In the genomic region with DNA sequence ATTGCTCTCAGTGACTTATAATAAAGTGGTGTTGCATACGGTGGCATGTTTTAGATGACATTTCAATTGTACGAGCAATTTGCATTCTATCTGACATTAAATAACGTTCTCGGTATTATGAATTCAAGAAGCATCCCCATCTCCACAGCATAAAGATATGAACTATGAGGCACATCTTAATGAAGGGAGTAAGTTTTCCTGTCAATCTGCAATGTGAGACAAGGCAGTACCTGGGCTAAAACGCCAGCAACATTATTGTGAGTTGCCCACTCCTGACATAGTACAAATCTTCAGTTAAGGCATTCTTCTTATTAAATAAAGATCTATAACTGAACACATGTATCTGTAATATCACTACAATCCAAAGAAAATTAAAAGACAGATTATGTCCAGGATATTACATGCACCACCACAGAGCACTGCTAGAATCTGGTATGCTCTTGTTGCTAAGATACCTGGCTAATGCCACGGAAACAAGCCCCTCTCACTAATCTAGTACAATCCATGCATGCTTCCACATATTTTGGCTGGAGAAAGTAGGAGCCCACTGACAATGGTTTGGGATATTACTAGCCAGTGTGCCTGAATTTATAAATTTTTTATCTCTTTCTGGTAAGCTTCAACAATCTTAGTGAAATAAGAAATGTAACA, we compare ENCODE assay signal across 35 mouse cellular contexts.
DNase-seq lines count a peak whose midpoint lies in the region; ATAC-seq lines count a peak whose summit lies in the region.
"Had no signal": no experiment of that assay in that cellular context is flagged by ENCODE, and none has a peak within 500 bp of the region (broad histone marks: within the 10 kb centered on the region; RNA-seq: fewer than 3 reads in every experiment).

No protein-coding gene starts in this region.

- no peak overlapping the region for H3K9ac ChIP-seq in hindbrain, embryonic 13.5 days
- no peak overlapping the region for H3K9ac ChIP-seq in hindbrain, embryonic 11.5 days (ENCODE audit: low read depth, low read length)
- H3K9ac ChIP-seq in neural tube, embryonic 15.5 days (replicated peaks): no peak overlapping the region
- H3K9ac ChIP-seq in forebrain, embryonic 15.5 days (replicated peaks): no peak overlapping the region
- H3K9ac ChIP-seq in midbrain, embryonic 16.5 days (ENCODE audit: low read depth, low read length): no peak overlapping the region
- H3K9ac ChIP-seq: embryonic facial prominence, embryonic 12.5 days; heart, embryonic 15.5 days; hindbrain, embryonic 15.5 days; intestine, embryonic 15.5 days; limb, embryonic 12.5 days; liver, embryonic 15.5 days; lung, embryonic 14.5 days; neural tube, embryonic 13.5 days had no signal

- 0 out of 2 replicates have a peak, but pooled peaks have one; percentile 24 for ATAC-seq in hindbrain, embryonic 13.5 days (ENCODE audit: low FRiP score)
- no peak for ATAC-seq in hindbrain, embryonic 11.5 days (ENCODE audit: low FRiP score)
- ATAC-seq in neural tube, embryonic 15.5 days (ENCODE audit: low FRiP score): peak; percentile 79
- ATAC-seq in forebrain, embryonic 15.5 days (replicated peaks): peak; percentile 73
- ATAC-seq in midbrain, embryonic 16.5 days: peak; percentile 93
- ATAC-seq: activated CD4-positive, CD25-positive, alpha-beta regulatory T cell, adult 4 months; CD4-positive, CD25-positive, alpha-beta regulatory T cell, adult 4 months; intestine, embryonic 15.5 days had no signal

- H3K9me3 ChIP-seq in hindbrain, embryonic 13.5 days: no peaks in the 10 kb centered on the region
- no peaks in the 10 kb centered on the region for H3K9me3 ChIP-seq in hindbrain, embryonic 11.5 days (ENCODE audit: control insufficient read depth, low read length)
- H3K9me3 ChIP-seq in neural tube, embryonic 15.5 days (replicated peaks): no peaks in the 10 kb centered on the region
- no peaks in the 10 kb centered on the region for H3K9me3 ChIP-seq in forebrain, embryonic 15.5 days
- no peaks in the 10 kb centered on the region for H3K9me3 ChIP-seq in midbrain, embryonic 16.5 days (replicated peaks; ENCODE audit: control insufficient read depth, low read length, poor library complexity, severe bottlenecking)
- H3K9me3 ChIP-seq: embryonic facial prominence, embryonic 12.5 days; heart, embryonic 10.5 days; heart, embryonic 15.5 days; hindbrain, embryonic 15.5 days; intestine, embryonic 15.5 days; limb, embryonic 12.5 days; liver, embryonic 15.5 days; neural tube, embryonic 13.5 days had no signal

- no peak for DNase-seq in hindbrain, embryonic 11.5 days (ENCODE audit: low spot score)
- no peak for DNase-seq in neural tube, embryonic 10.5 days (ENCODE audit: extremely low spot score, low spot score)
- no peak for DNase-seq in T-cell, adult 2 months (ENCODE audit: low spot score)
- no peak for DNase-seq in testis, postnatal 14 days (ENCODE audit: low spot score)
- DNase-seq: adrenal gland, adult 2 months; adrenal gland, postnatal 36 days; cerebellum, adult 8-10 months; cerebellum, postnatal 25 days; gastrocnemius, postnatal 14 days; heart, adult 11 months; kidney, adult 2 months; kidney, postnatal 36 days; lung, embryonic 14.5 days; lung, postnatal 14 days; right cerebral cortex, adult 18-20 months; spleen, adult 18-20 months; thymus, adult 2 months; thymus, postnatal 4 days had no signal

- H3K4me2 ChIP-seq in hindbrain, embryonic 13.5 days: no peak overlapping the region
- no peak overlapping the region for H3K4me2 ChIP-seq in hindbrain, embryonic 11.5 days (replicated peaks; ENCODE audit: low read depth, low read length)
- no peak overlapping the region for H3K4me2 ChIP-seq in neural tube, embryonic 15.5 days
- H3K4me2 ChIP-seq in forebrain, embryonic 15.5 days (replicated peaks): no peak overlapping the region
- H3K4me2 ChIP-seq in midbrain, embryonic 16.5 days (ENCODE audit: low read length): no peak overlapping the region
- H3K4me2 ChIP-seq: embryonic facial prominence, embryonic 12.5 days; heart, embryonic 15.5 days; hindbrain, embryonic 15.5 days; intestine, embryonic 15.5 days; limb, embryonic 12.5 days; liver, embryonic 15.5 days; lung, embryonic 14.5 days; neural tube, embryonic 13.5 days had no signal

- no peak overlapping the region for H3K4me3 ChIP-seq in hindbrain, embryonic 13.5 days
- H3K4me3 ChIP-seq in hindbrain, embryonic 11.5 days (ENCODE audit: low read depth, low read length): no peak overlapping the region
- H3K4me3 ChIP-seq in neural tube, embryonic 15.5 days (replicated peaks): no peak overlapping the region
- no peak overlapping the region for H3K4me3 ChIP-seq in forebrain, embryonic 15.5 days
- no peak overlapping the region for H3K4me3 ChIP-seq in midbrain, embryonic 16.5 days (ENCODE audit: low read depth, low read length)
- H3K4me3 ChIP-seq: embryonic facial prominence, embryonic 12.5 days; heart, embryonic 10.5 days; heart, embryonic 15.5 days; hindbrain, embryonic 15.5 days; intestine, embryonic 15.5 days; layer of hippocampus, adult 2 months; left cerebral cortex, adult 2 months; limb, embryonic 12.5 days; liver, embryonic 15.5 days; myocyte; neural tube, embryonic 13.5 days had no signal

- no peaks in the 10 kb centered on the region for H3K36me3 ChIP-seq in hindbrain, embryonic 13.5 days
- H3K36me3 ChIP-seq in hindbrain, embryonic 11.5 days (ENCODE audit: control insufficient read depth, insufficient read depth, low read length): no peaks in the 10 kb centered on the region
- H3K36me3 ChIP-seq in neural tube, embryonic 15.5 days: no peaks in the 10 kb centered on the region
- H3K36me3 ChIP-seq in forebrain, embryonic 15.5 days: no peaks in the 10 kb centered on the region
- no peaks in the 10 kb centered on the region for H3K36me3 ChIP-seq in midbrain, embryonic 16.5 days (ENCODE audit: control insufficient read depth, insufficient read depth, low read length)
- H3K36me3 ChIP-seq: embryonic facial prominence, embryonic 12.5 days; heart, embryonic 10.5 days; heart, embryonic 15.5 days; hindbrain, embryonic 15.5 days; intestine, embryonic 15.5 days; limb, embryonic 12.5 days; liver, embryonic 15.5 days; neural tube, embryonic 13.5 days had no signal

- 74% methylated on average over 6 of the region's 6 CpGs for WGBS in hindbrain, embryonic 13.5 days
- 84% methylated on average over 6 of the region's 6 CpGs for WGBS in hindbrain, embryonic 11.5 days
- 72% methylated on average over 6 of the region's 6 CpGs for WGBS in neural tube, embryonic 15.5 days
- WGBS in forebrain, embryonic 15.5 days: 66% methylated on average over 6 of the region's 6 CpGs
- WGBS in midbrain, embryonic 16.5 days: 49% methylated on average over 6 of the region's 6 CpGs

- no peaks in the 10 kb centered on the region for H3K27me3 ChIP-seq in hindbrain, embryonic 13.5 days
- H3K27me3 ChIP-seq in hindbrain, embryonic 11.5 days (ENCODE audit: control insufficient read depth, insufficient read depth, low read length): no peaks in the 10 kb centered on the region
- H3K27me3 ChIP-seq in neural tube, embryonic 15.5 days (replicated peaks): no peaks in the 10 kb centered on the region
- H3K27me3 ChIP-seq in forebrain, embryonic 15.5 days: no peaks in the 10 kb centered on the region
- no peaks in the 10 kb centered on the region for H3K27me3 ChIP-seq in midbrain, embryonic 16.5 days (ENCODE audit: control insufficient read depth, insufficient read depth, low read depth, low read length)
- H3K27me3 ChIP-seq: embryonic facial prominence, embryonic 12.5 days; heart, embryonic 15.5 days; hindbrain, embryonic 15.5 days; intestine, embryonic 15.5 days; limb, embryonic 12.5 days; liver, embryonic 15.5 days; neural tube, embryonic 13.5 days had no signal

- H3K4me1 ChIP-seq in hindbrain, embryonic 13.5 days (replicated peaks): 0 out of 2 replicates have a peak, but pooled peaks cover 2% of the 10 kb centered on the region
- H3K4me1 ChIP-seq in hindbrain, embryonic 11.5 days (replicated peaks; ENCODE audit: control insufficient read depth, insufficient read depth, low read length): no peaks in the 10 kb centered on the region
- H3K4me1 ChIP-seq in neural tube, embryonic 15.5 days: no peaks in the 10 kb centered on the region
- no peaks in the 10 kb centered on the region for H3K4me1 ChIP-seq in forebrain, embryonic 15.5 days
- H3K4me1 ChIP-seq in midbrain, embryonic 16.5 days (ENCODE audit: control insufficient read depth, insufficient read depth, low read length): peaks cover 11% of the 10 kb centered on the region
- H3K4me1 ChIP-seq: heart, embryonic 10.5 days; heart, embryonic 15.5 days; hindbrain, embryonic 15.5 days; intestine, embryonic 15.5 days; limb, embryonic 12.5 days; liver, embryonic 15.5 days; neural tube, embryonic 13.5 days had no signal

- H3K27ac ChIP-seq in hindbrain, embryonic 13.5 days: no peak overlapping the region
- no peak overlapping the region for H3K27ac ChIP-seq in hindbrain, embryonic 11.5 days (ENCODE audit: low read depth, low read length)
- H3K27ac ChIP-seq in neural tube, embryonic 15.5 days (replicated peaks): no peak overlapping the region
- no peak overlapping the region for H3K27ac ChIP-seq in forebrain, embryonic 15.5 days (replicated peaks)
- no peak overlapping the region for H3K27ac ChIP-seq in midbrain, embryonic 16.5 days (ENCODE audit: low read length)
- H3K27ac ChIP-seq: embryonic facial prominence, embryonic 12.5 days; heart, embryonic 10.5 days; heart, embryonic 15.5 days; hindbrain, embryonic 15.5 days; intestine, embryonic 15.5 days; layer of hippocampus, adult 2 months; left cerebral cortex, adult 2 months; limb, embryonic 12.5 days; liver, embryonic 15.5 days; neural tube, embryonic 13.5 days had no signal
